Mouse (Mus musculus): ENCODE results near the gene Gm7029. TPM values are rescaled to one million over a fixed set of nuclear protein-coding genes. Genes with fewer than 3 reads are reported as not detected.

Gm7029 gene
- total and polyA plus RNA-seq, 2 experiments from 2014 or later: not detected

DNA sequence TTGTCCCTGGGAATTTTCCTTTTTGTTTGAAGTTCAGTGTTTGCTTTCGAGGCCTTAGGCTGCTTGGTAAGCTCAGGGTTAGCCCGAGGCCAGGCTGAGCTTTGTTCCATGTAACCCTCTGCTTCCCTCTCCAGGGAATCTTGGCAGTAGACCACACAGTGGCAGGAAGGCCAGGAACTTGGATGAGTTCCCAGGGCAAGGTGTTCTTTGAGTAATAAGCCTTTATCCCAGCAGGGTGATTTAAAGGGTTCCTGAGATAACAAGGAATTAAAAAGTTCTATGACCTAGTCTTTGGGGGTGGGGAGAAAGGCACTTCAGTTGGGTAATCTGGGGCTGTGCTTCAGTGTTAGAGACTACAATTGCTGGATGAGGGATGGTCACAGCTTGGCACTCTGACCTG is 44.7 kb upstream of the Gm7029 start:
- no peaks in the 10 kb centered on the region for H3K9me3 ChIP-seq (replicated peaks; ENCODE audit: control insufficient read depth, low read length)
- no peaks in the 10 kb centered on the region for H3K27me3 ChIP-seq (ENCODE audit: control insufficient read depth, insufficient read depth, low read length)
- TF ChIP-seq EP300 (IDR thresholded peaks at IDR 0.05; ENCODE audit: low read depth): peak; percentile 92
- no peak; the same call in 1 of the 2 replicates for TF ChIP-seq CTCF (IDR thresholded peaks at IDR 0.05; ENCODE audit: low read depth)
- H3K9ac ChIP-seq (replicated peaks; ENCODE audit: low read depth, low read length): no peak overlapping the region
- peak; percentile 90 for DNase-seq (ENCODE audit: low spot score)
- peak; percentile 83 for ATAC-seq (ENCODE audit: insufficient read depth, low read depth)
- 8% methylated on average over 2 of the region's 2 CpGs for WGBS
- peak overlapping the region; percentile 84 for H3K27ac ChIP-seq (ENCODE audit: low read depth)
- H3K36me3 ChIP-seq (replicated peaks; ENCODE audit: control insufficient read depth, insufficient read depth, low read length): peaks cover 40% of the 10 kb centered on the region
- 0 out of 2 replicates have a peak overlapping the region, but pooled peaks have one; percentile 15 for H3K4me2 ChIP-seq (ENCODE audit: low read depth, low read length)
- no peak overlapping the region for H3K4me3 ChIP-seq (ENCODE audit: low read depth, low read length)
- peaks cover 16% of the 10 kb centered on the region for H3K4me1 ChIP-seq (ENCODE audit: control insufficient read depth, insufficient read depth)

DNA sequence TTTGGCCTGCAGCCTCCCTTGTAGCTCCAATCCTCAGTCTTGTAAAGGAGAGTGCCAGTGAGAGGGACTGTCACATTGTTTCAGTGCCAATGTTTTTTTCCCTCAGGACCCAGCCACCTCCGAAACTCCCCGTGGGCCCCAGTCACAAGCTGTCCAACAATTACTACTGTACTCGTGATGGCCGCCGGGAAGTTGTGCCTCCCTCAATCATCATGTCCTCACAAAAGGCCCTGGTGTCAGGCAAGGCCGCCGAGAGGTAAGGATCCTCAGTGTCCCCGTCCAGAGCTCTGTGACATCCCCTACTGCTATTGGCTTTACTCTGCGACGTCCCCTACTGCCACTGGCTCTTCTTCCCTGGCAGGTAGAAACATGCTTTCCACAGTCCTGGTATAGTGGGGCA is 44.1 kb upstream of the Gm7029 start:
- DNase-seq (ENCODE audit: low spot score): no peak
- Histone ChIP-seq H3K36me3 (replicated peaks; ENCODE audit: control insufficient read depth, insufficient read depth, low read length) (peaks cover 47% of the 10 kb centered on the region), H3K4me3 (ENCODE audit: low read depth, low read length) (no peak overlapping the region), H3K9ac (replicated peaks; ENCODE audit: low read depth, low read length) (no peak overlapping the region), H3K4me2 (ENCODE audit: low read depth, low read length) (peak overlapping the region; percentile 15; the same call in 1 of the 2 replicates), H3K27me3 (ENCODE audit: control insufficient read depth, insufficient read depth, low read length) (no peaks in the 10 kb centered on the region), H3K4me1 (ENCODE audit: control insufficient read depth, insufficient read depth) (peaks cover 16% of the 10 kb centered on the region), H3K9me3 (replicated peaks; ENCODE audit: control insufficient read depth, low read length) (no peaks in the 10 kb centered on the region), H3K27ac (ENCODE audit: low read depth) (peak overlapping the region; percentile 84)
- ATAC-seq (ENCODE audit: insufficient read depth, low read depth): no peak
- TF ChIP-seq EP300 (IDR thresholded peaks at IDR 0.05; ENCODE audit: low read depth) (no peak), CTCF (IDR thresholded peaks at IDR 0.05; ENCODE audit: low read depth) (no peak)
- WGBS: 72% methylated on average over 10 of the region's 10 CpGs

DNA sequence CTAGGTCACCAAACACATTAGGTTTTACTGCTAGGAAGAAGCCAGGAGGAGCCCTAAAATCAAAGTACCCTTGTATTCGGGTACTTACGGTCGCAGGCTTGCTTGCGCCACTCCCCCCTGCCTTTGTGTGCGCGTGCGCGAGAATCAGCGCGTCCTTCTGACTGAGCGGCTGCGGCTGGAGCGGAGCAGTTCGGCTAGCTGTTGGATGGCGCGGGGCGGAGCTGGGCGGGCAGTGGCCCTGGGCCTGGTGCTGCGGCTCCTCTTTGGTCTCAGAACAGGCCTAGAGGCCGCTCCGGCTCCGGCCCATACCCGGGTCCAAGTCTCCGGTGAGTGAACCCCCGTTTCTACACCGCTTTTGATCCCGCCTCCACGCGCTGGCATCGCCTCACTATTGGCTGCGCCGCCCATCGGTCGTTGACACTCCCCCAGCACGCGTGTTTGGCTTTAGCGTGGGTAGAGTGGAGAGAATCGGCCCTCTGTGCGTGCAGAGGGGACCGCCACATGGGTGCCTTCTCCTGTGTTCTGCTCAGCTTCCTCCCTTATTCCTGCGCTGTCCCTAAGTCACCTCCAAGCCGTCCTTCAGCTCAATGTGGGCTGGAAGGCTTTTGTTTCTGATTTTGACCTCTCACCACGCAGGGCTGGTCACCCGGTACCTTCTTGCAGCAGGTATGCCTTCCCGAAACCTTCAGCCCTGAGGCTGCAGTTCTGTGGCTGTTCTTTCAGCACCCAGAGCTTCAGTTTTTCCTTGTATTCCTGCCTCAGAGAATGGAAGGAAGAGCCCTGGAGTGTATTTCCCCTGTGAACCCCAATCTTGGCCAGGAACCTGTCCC is 30.5 kb upstream of the Gm7029 start, which contains the start of gene Cd320:
Cd320 (plus strand) TSS at position 126 of the 830 bp plus-strand sequence.
- DNase-seq (ENCODE audit: low spot score) (peak; percentile 90), ATAC-seq (ENCODE audit: insufficient read depth, low read depth) (peak; percentile 94)
- peak within 1 kb of the TSS; percentile 39; the same call in 1 of the 2 replicates for H3K27ac ChIP-seq (ENCODE audit: low read depth)
- H3K4me3 ChIP-seq (ENCODE audit: low read depth, low read length): peak within 1 kb of the TSS; percentile 88
- no peaks in the 10 kb centered on the region for H3K9me3 ChIP-seq (replicated peaks; ENCODE audit: control insufficient read depth, low read length)
- no peaks in the 10 kb centered on the region for H3K27me3 ChIP-seq (ENCODE audit: control insufficient read depth, insufficient read depth, low read length)
- under 1% methylated on average over 45 of the region's 45 CpGs for WGBS
- H3K36me3 ChIP-seq (replicated peaks; ENCODE audit: control insufficient read depth, insufficient read depth, low read length): peaks cover 24% of the 10 kb centered on the region
- no peak; the same call in 1 of the 2 replicates for TF ChIP-seq CTCF (IDR thresholded peaks at IDR 0.05; ENCODE audit: low read depth)
- no peak for TF ChIP-seq EP300 (IDR thresholded peaks at IDR 0.05; ENCODE audit: low read depth)
- H3K4me2 ChIP-seq (ENCODE audit: low read depth, low read length): peak within 1 kb of the TSS; percentile 83
- peaks cover 4% of the 10 kb centered on the region; the same call in 1 of the 2 replicates for H3K4me1 ChIP-seq (ENCODE audit: control insufficient read depth, insufficient read depth)
- peak within 1 kb of the TSS; percentile 58 for H3K9ac ChIP-seq (replicated peaks; ENCODE audit: low read depth, low read length)

DNA sequence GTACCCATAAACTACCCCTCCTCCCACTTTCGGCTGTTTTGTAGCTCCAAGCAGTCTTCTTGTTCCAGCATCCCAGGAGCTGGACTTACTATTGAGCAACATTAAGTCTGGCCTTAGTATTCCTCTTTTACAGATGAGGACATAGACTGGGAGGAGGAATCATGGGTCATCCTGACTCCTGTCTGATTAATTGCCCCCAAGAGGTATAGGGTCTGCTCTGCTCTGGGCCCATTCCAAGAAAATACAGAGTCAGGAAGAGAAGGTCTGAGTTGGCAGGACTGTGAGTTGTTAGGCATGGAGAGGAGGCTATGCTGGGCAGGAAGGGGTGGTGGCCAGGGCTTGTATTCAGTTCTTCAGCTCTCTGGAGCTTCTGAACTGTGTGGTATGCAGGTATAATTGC is 29.4 kb upstream of the Gm7029 start:
- Histone ChIP-seq H3K36me3 (replicated peaks; ENCODE audit: control insufficient read depth, insufficient read depth, low read length) (peaks cover 19% of the 10 kb centered on the region; the same call in 1 of the 2 replicates), H3K4me1 (ENCODE audit: control insufficient read depth, insufficient read depth) (peaks cover 4% of the 10 kb centered on the region; the same call in 1 of the 2 replicates), H3K4me3 (ENCODE audit: low read depth, low read length) (no peak overlapping the region), H3K4me2 (ENCODE audit: low read depth, low read length) (no peak overlapping the region; the same call in 1 of the 2 replicates), H3K27ac (ENCODE audit: low read depth) (no peak overlapping the region), H3K27me3 (ENCODE audit: control insufficient read depth, insufficient read depth, low read length) (no peaks in the 10 kb centered on the region), H3K9ac (replicated peaks; ENCODE audit: low read depth, low read length) (peak overlapping the region; percentile 37; the same call in 1 of the 2 replicates), H3K9me3 (replicated peaks; ENCODE audit: control insufficient read depth, low read length) (no peaks in the 10 kb centered on the region)
- no peak for TF ChIP-seq CTCF (IDR thresholded peaks at IDR 0.05; ENCODE audit: low read depth)
- TF ChIP-seq EP300 (IDR thresholded peaks at IDR 0.05; ENCODE audit: low read depth): no peak
- WGBS: 73% methylated on average over 1 of the region's 1 CpGs
- ATAC-seq (ENCODE audit: insufficient read depth, low read depth) (no peak), DNase-seq (ENCODE audit: low spot score) (no peak)

DNA sequence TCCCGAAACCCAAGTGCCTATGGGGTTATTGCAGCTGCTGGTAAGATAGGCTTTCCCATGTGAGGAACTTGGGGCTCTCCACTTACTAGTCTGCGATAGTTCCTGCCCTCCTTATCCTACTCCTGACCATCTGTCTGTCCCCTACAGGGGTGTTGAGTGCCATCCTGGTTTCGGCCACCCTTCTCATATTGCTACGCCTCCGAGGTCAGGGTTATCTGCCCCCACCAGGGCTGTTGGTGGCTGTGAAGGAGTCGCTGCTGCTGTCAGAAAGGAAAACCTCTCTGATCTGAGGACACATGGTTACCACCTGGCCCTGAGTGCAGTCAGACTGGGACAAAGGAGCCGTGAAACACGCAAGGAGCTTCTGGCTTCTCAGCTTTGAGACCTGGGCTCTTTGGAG is 25.5 kb upstream of the Gm7029 start:
- TF ChIP-seq EP300 (IDR thresholded peaks at IDR 0.05; ENCODE audit: low read depth) (no peak), CTCF (IDR thresholded peaks at IDR 0.05; ENCODE audit: low read depth) (no peak)
- no peaks in the 10 kb centered on the region for H3K27me3 ChIP-seq (ENCODE audit: control insufficient read depth, insufficient read depth, low read length)
- DNase-seq (ENCODE audit: low spot score) (no peak), ATAC-seq (ENCODE audit: insufficient read depth, low read depth) (no peak)
- no peak overlapping the region for H3K27ac ChIP-seq (ENCODE audit: low read depth)
- H3K9me3 ChIP-seq (replicated peaks; ENCODE audit: control insufficient read depth, low read length): no peaks in the 10 kb centered on the region
- no peak overlapping the region for H3K4me2 ChIP-seq (ENCODE audit: low read depth, low read length)
- H3K4me3 ChIP-seq (ENCODE audit: low read depth, low read length): no peak overlapping the region
- WGBS: 60% methylated on average over 8 of the region's 8 CpGs
- peaks cover 13% of the 10 kb centered on the region; the same call in 1 of the 2 replicates for H3K36me3 ChIP-seq (replicated peaks; ENCODE audit: control insufficient read depth, insufficient read depth, low read length)
- H3K4me1 ChIP-seq (ENCODE audit: control insufficient read depth, insufficient read depth): peaks cover 4% of the 10 kb centered on the region; the same call in 1 of the 2 replicates
- H3K9ac ChIP-seq (replicated peaks; ENCODE audit: low read depth, low read length): no peak overlapping the region

Measured in heart, postnatal 0 days (tissue).